Mouse (Mus musculus) MEL (cell line): Measurements from ENCODE around the gene Arhgef3. TPM values are rescaled to one million over a fixed set of nuclear protein-coding genes. Genes with fewer than 3 reads are reported as not detected.

Experiments used
- DNase-seq: peaks from one replicate; pipeline ENCODE4 v3.0.0; 2011; ENCODE audit warnings: low read depth, low spot score
- H3K27ac ChIP-seq: 2 replicates; pipeline ENCODE4 v1.5.1; 2012; ENCODE audit warnings: low read depth, mild to moderate bottlenecking, control low read depth, low read length, moderate library complexity; ENCODE audit not compliant: control insufficient read depth
- H3K27me3 ChIP-seq, 2 experiments: fragments of 150-350 bp in 1 of 2; sonication (generic) in 1 of 2; 2 replicates each; pipeline ENCODE4 v1.6.1; 2012; ENCODE audit warnings: low read length in 2 of 2, mild to moderate bottlenecking in 2 of 2, improper control_type of control experiment in 1 of 2, moderate library complexity in 1 of 2; ENCODE audit not compliant: insufficient read depth in 2 of 2, control insufficient read depth in 1 of 2
- H3K36me3 ChIP-seq, 2 experiments: 2 replicates each; pipeline ENCODE4 v1.6.1; 2012 to 2014; ENCODE audit warnings: low read length in 2 of 2, improper control_type of control experiment in 1 of 2, inconsistent platforms in 1 of 2, mild to moderate bottlenecking in 1 of 2; ENCODE audit not compliant: insufficient read depth in 2 of 2, control insufficient read depth in 1 of 2
- H3K4me1 ChIP-seq, 2 experiments: fragments of 150-350 bp in 1 of 2; sonication (generic) in 1 of 2; 2 replicates each; pipeline ENCODE4 v1.6.1; 2012; ENCODE audit warnings: low read length in 2 of 2, improper control_type of control experiment in 1 of 2, mild to moderate bottlenecking in 1 of 2; ENCODE audit not compliant: insufficient read depth in 2 of 2, control insufficient read depth in 1 of 2
- H3K4me3 ChIP-seq, 2 experiments: fragments of 150-350 bp in 1 of 2; sonication (generic) in 1 of 2; 2 replicates each; pipeline ENCODE4 v1.5.1; 2012; ENCODE audit warnings: low read depth in 2 of 2, low read length in 2 of 2, mild to moderate bottlenecking in 2 of 2, moderate library complexity in 2 of 2, control low read depth in 1 of 2, improper control_type of control experiment in 1 of 2; ENCODE audit not compliant: control insufficient read depth in 1 of 2, insufficient read depth in 1 of 2
- H3K79me2 ChIP-seq: 2 replicates; pipeline ENCODE4 v1.6.1; 2012; ENCODE audit warnings: mild to moderate bottlenecking, low read length, moderate library complexity; ENCODE audit not compliant: control insufficient read depth, poor library complexity, insufficient read depth
- H3K9ac ChIP-seq: 2 replicates; pipeline ENCODE4 v1.6.1; 2012; ENCODE audit warnings: low read depth, mild to moderate bottlenecking, control low read depth, low read length, moderate library complexity; ENCODE audit not compliant: control insufficient read depth, poor library complexity, severe bottlenecking
- H3K9me3 ChIP-seq: fragments of 150-350 bp; sonication (generic); replicated peaks from 2 replicates; pipeline ENCODE4 v1.6.1; 2012; ENCODE audit warnings: mild to moderate bottlenecking, low read length, improper control_type of control experiment, moderate library complexity; ENCODE audit not compliant: insufficient read depth
- BHLHE40 ChIP-seq: IDR thresholded peaks from 2 replicates; pipeline ENCODE4 v1.6.1; 2012; ENCODE audit warnings: low read depth, mild to moderate bottlenecking, inconsistent platforms, low read length, improper control_type of control experiment, borderline replicate concordance
- CHD1 ChIP-seq: IDR thresholded peaks from 2 replicates; pipeline ENCODE4 v1.6.1; 2012; ENCODE audit warnings: low read depth, mild to moderate bottlenecking, inconsistent platforms, low read length, improper control_type of control experiment
- CTCF ChIP-seq, 3 experiments: IDR thresholded peaks in 2 of 3; conservative IDR thresholded peaks in 1 of 3; 2 replicates each; pipeline ENCODE4 v1.5.1; 2011 to 2012; ENCODE audit warnings: low read length in 3 of 3, low read depth in 2 of 3, mild to moderate bottlenecking in 2 of 3, improper control_type of control experiment in 1 of 3, inconsistent platforms in 1 of 3, mixed read lengths in 1 of 3, moderate library complexity in 1 of 3; ENCODE audit not compliant: control insufficient read depth in 1 of 3, insufficient read depth in 1 of 3, poor library complexity in 1 of 3, severe bottlenecking in 1 of 3
- E2F4 ChIP-seq: IDR thresholded peaks from 2 replicates; pipeline ENCODE4 v1.6.1; 2011; ENCODE audit warnings: low read depth, low read length, improper control_type of control experiment, borderline replicate concordance
- ELF1 ChIP-seq: IDR thresholded peaks from 2 replicates; pipeline ENCODE4 v1.6.1; 2014; ENCODE audit warnings: low read depth, mild to moderate bottlenecking, inconsistent platforms, low read length, improper control_type of control experiment, moderate library complexity
- ETS1 ChIP-seq: IDR thresholded peaks from 2 replicates; pipeline ENCODE4 v1.6.1; 2012; ENCODE audit warnings: low read depth, mild to moderate bottlenecking, inconsistent platforms, low read length, improper control_type of control experiment, moderate library complexity
- GATA1 ChIP-seq: IDR thresholded peaks from 2 replicates; pipeline ENCODE4 v1.6.1; 2011; ENCODE audit warnings: low read depth, low read length, improper control_type of control experiment
- JUND ChIP-seq: IDR thresholded peaks from 2 replicates; pipeline ENCODE4 v1.6.1; 2011; ENCODE audit warnings: low read depth, mild to moderate bottlenecking, improper control_type of control experiment, low read length
- MAFK ChIP-seq: IDR thresholded peaks from 2 replicates; pipeline ENCODE4 v1.6.1; 2011; ENCODE audit warnings: low read depth, mild to moderate bottlenecking, low read length, improper control_type of control experiment, borderline replicate concordance
- MAZ ChIP-seq: IDR thresholded peaks from 2 replicates; pipeline ENCODE4 v1.6.1; 2012; ENCODE audit warnings: low read depth, mild to moderate bottlenecking, inconsistent platforms, low read length, improper control_type of control experiment
- MEF2A ChIP-seq: IDR thresholded peaks from 2 replicates; pipeline ENCODE4 v1.6.1; 2014; ENCODE audit warnings: low read depth, mild to moderate bottlenecking, inconsistent platforms, low read length, improper control_type of control experiment; ENCODE audit not compliant: poor library complexity, insufficient replicate concordance, severe bottlenecking; ENCODE audit errors: extremely low read depth
- MXI1 ChIP-seq: IDR thresholded peaks from 2 replicates; pipeline ENCODE4 v1.6.1; 2011; ENCODE audit warnings: mild to moderate bottlenecking, low read depth, low read length, improper control_type of control experiment
- MYB ChIP-seq: IDR thresholded peaks from 2 replicates; pipeline ENCODE4 v1.6.1; 2011; ENCODE audit warnings: mild to moderate bottlenecking, low read depth, low read length, improper control_type of control experiment
- MYC ChIP-seq: IDR thresholded peaks from 2 replicates; pipeline ENCODE4 v1.6.1; 2011; ENCODE audit warnings: low read depth, mild to moderate bottlenecking, low read length, improper control_type of control experiment, moderate library complexity
- POLR2AphosphoS2 ChIP-seq: IDR thresholded peaks from 2 replicates; pipeline ENCODE4 v1.6.1; 2011; ENCODE audit warnings: low read length, improper control_type of control experiment
- RAD21 ChIP-seq: IDR thresholded peaks from 2 replicates; pipeline ENCODE4 v1.6.1; 2011; ENCODE audit warnings: mild to moderate bottlenecking, low read depth, low read length, improper control_type of control experiment
- SMC3 ChIP-seq: IDR thresholded peaks from 2 replicates; pipeline ENCODE4 v1.6.1; 2011; ENCODE audit warnings: low read depth, low read length, improper control_type of control experiment
- TAL1 ChIP-seq: IDR thresholded peaks from 2 replicates; pipeline ENCODE4 v1.6.1; 2012; ENCODE audit warnings: mild to moderate bottlenecking, inconsistent platforms, low read length, moderate library complexity, mixed read lengths
- TCF12 ChIP-seq: IDR thresholded peaks from 2 replicates; pipeline ENCODE4 v1.6.1; 2014; ENCODE audit warnings: low read depth, mild to moderate bottlenecking, inconsistent platforms, low read length, improper control_type of control experiment, moderate library complexity
- UBTF ChIP-seq: IDR thresholded peaks from 2 replicates; pipeline ENCODE4 v1.6.1; 2012; ENCODE audit warnings: low read depth, mild to moderate bottlenecking, inconsistent platforms, low read length, improper control_type of control experiment, moderate library complexity, borderline replicate concordance; ENCODE audit not compliant: insufficient read depth
- ZKSCAN1 ChIP-seq: IDR thresholded peaks from 2 replicates; pipeline ENCODE4 v1.6.1; 2012; ENCODE audit warnings: low read depth, mild to moderate bottlenecking, inconsistent platforms, low read length, improper control_type of control experiment, moderate library complexity
- ZMIZ1 ChIP-seq: IDR thresholded peaks from 2 replicates; pipeline ENCODE4 v1.6.1; 2012; ENCODE audit warnings: low read depth, mild to moderate bottlenecking, inconsistent platforms, low read length, improper control_type of control experiment, moderate library complexity
- ZNF384 ChIP-seq: IDR thresholded peaks from 2 replicates; pipeline ENCODE4 v1.6.1; 2012; ENCODE audit warnings: low read depth, mild to moderate bottlenecking, inconsistent platforms, low read length, improper control_type of control experiment
- polyA plus RNA-seq, 2 experiments: library from polyadenylated mRNA; stranded (reverse) in 1 of 2; unstranded in 1 of 2; fragments of >175 nt in 1 of 2; fragments of >200 nt in 1 of 2; gene quantifications; 2 replicates each; pipeline versions ENCODE4 v1.2.1 to v1.2.4; 2012; ENCODE audit warnings: low replicate concordance in 2 of 2, low read depth in 1 of 2; ENCODE audit not compliant: insufficient read length in 2 of 2, insufficient read depth in 1 of 2, missing spikeins in 1 of 2
- total RNA-seq: library from RNA; depleted of rRNA; stranded (reverse); fragments of 300-350 nt; gene quantifications from 2 replicates; pipeline ENCODE4 v1.2.3, GENCODE M21; 2012

Gene Arhgef3
- total and polyA plus RNA-seq, 3 experiments: 2.1 to 2.7 TPM; not detected in 1

DNA sequence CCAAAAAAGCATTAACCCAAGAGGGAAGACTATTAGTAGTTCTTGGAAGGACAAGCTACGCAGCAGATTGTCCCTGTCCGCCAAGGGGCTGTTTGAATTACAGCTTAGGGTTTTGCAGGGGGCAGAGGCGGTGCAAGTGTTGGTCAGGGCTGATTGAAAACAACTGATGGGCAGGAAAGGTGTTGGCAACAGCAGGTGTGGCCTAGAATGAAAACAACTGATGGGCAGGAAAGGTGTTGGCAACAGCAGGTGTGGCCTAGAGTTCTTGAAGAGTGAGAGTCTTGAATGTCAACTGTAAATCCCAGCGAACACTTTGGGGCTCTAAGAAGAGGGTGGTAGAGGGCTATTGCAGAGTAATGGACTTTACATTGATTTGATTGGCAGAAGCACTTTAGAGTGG, 241.2 kb downstream of the Arhgef3 start:
- Histone ChIP-seq H3K27ac (no peak overlapping the region), H3K4me3 (no peak overlapping the region), H3K9ac (no peak overlapping the region), H3K27me3 (no peaks in the 10 kb centered on the region), H3K4me1 (peaks cover 2 to 10% of the 10 kb centered on the region in 2 experiments), H3K79me2 (no peaks in the 10 kb centered on the region), H3K9me3 (no peaks in the 10 kb centered on the region), H3K36me3 (peaks cover 0 to 10% of the 10 kb centered on the region in 2 experiments; a peak in 2 of 4 replicates)
- TF ChIP-seq MXI1 (no peak), MEF2A (no peak), CTCF (IDR thresholded peaks at IDR 0.05 in 2 of 3, conservative IDR thresholded peaks at IDR 0.05 in 1 of 3; ENCODE audit: control insufficient read depth in 1 of 3, insufficient read depth in 1 of 3, low read depth in 2 of 3, low read length in 3 of 3, poor library complexity in 1 of 3, severe bottlenecking in 1 of 3) (no peak), ETS1 (no peak), TCF12 (no peak), ZKSCAN1 (no peak), UBTF (no peak), RAD21 (no peak), TAL1 (no peak), CHD1 (no peak), MAZ (no peak), ZMIZ1 (no peak), ZNF384 (no peak), POLR2AphosphoS2 (no peak), MYC (no peak), ELF1 (no peak), JUND (no peak)
- DNase-seq: no peak

DNA sequence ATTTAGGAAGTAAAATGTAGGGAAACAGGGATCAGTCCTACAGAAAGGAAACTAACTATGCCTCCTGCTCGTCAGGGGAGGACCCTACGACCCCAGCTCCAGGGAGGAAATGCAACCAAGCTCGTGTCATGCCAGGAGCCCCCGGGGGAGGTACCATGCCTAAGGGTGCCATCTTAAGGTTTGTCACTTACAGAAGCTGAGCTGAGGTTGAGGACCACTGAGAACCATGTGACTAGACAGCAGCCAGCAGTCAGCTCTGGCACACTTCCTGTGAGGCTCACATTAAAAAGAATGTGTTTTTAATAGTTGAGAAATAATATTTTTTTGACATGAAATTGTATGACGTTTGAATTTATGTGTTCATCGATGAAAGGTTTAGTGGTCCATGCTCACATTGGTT, 242.4 kb downstream of the Arhgef3 start:
- TF ChIP-seq MAFK: no peak
- no peak for TF ChIP-seq ELF1
- TF ChIP-seq E2F4: no peak
- no peak for TF ChIP-seq MYC
- TF ChIP-seq UBTF: no peak
- TF ChIP-seq GATA1: no peak
- no peak for TF ChIP-seq SMC3
- no peak for TF ChIP-seq MEF2A
- no peak for TF ChIP-seq BHLHE40
- no peak for TF ChIP-seq MXI1
- no peak for TF ChIP-seq MYB
- no peak for TF ChIP-seq ZKSCAN1
- no peak overlapping the region for H3K4me3 ChIP-seq
- no peaks in the 10 kb centered on the region; a peak in 1 of 4 replicates for H3K36me3 ChIP-seq
- no peaks in the 10 kb centered on the region for H3K27me3 ChIP-seq
- no peak overlapping the region for H3K9ac ChIP-seq
- H3K9me3 ChIP-seq: no peaks in the 10 kb centered on the region
- H3K27ac ChIP-seq: no peak overlapping the region
- 0 out of 4 replicates have a peak, but pooled peaks cover 0 to under 1% of the 10 kb centered on the region in 2 experiments for H3K4me1 ChIP-seq
- DNase-seq: no peak
- H3K79me2 ChIP-seq: no peaks in the 10 kb centered on the region
